Mouse (Mus musculus): Measurements from ENCODE around the gene Sirt2. TPM values are rescaled to one million over a fixed set of nuclear protein-coding genes. Genes with fewer than 3 reads are reported as not detected.

The Sirt2 gene
- polyA plus RNA-seq, 1 experiment from 2014 or later, result 49.0 TPM

- H3K36me3 ChIP-seq, result peaks cover 40% of the 10 kb centered on the region
- no peaks in the 10 kb centered on the region for H3K27me3 ChIP-seq (replicated peaks)
- peak overlapping the region; percentile 81 for H3K4me2 ChIP-seq
- no peak for ATAC-seq (ENCODE audit: insufficient number of reproducible peaks, low FRiP score)
- no peak overlapping the region for H3K9ac ChIP-seq
- H3K9me3 ChIP-seq (replicated peaks), result peaks cover 9% of the 10 kb centered on the region
- H3K27ac ChIP-seq (ENCODE audit: poor library complexity, severe bottlenecking), result no peak overlapping the region
- peaks cover 9% of the 10 kb centered on the region for H3K4me1 ChIP-seq (replicated peaks)
- 17% methylated on average over 11 of the region's 11 CpGs for WGBS
- peak overlapping the region; percentile 51 for H3K4me3 ChIP-seq
Observed at GRCm38 (mm10) chr7:28733211-28733610, 33.3 kb upstream of the Sirt2 start.

DNA sequence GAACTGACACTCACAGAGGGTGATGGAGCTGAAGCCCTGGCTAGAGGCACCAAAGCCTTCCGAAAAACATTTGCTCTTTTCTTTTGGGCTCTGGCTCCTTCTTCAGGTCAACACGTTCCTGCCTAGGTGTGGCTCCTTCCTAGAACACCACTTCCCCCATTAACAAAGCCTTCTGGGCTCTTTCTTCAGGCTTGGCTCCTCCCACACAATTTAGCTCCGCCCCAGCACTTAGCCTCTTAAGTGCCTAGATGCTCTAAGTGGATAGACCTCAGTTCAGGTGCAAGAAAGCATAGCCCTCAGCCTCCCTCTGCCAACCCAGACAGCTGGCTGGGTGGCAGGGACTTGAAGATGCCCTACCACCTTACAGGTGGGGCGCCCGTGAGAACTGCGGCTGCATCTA is 30.8 kb upstream of the Sirt2 start:
- H3K4me3 ChIP-seq, result no peak overlapping the region
- WGBS, result 76% methylated on average over 6 of the region's 6 CpGs
- no peaks in the 10 kb centered on the region for H3K27me3 ChIP-seq (replicated peaks)
- peaks cover 58% of the 10 kb centered on the region for H3K36me3 ChIP-seq
- H3K9me3 ChIP-seq (replicated peaks), result peaks cover 8% of the 10 kb centered on the region
- no peak overlapping the region for H3K9ac ChIP-seq
- no peak overlapping the region for H3K27ac ChIP-seq (ENCODE audit: poor library complexity, severe bottlenecking)
- no peak overlapping the region for H3K4me2 ChIP-seq
- ATAC-seq (ENCODE audit: insufficient number of reproducible peaks, low FRiP score), result no peak
- H3K4me1 ChIP-seq (replicated peaks), result peaks cover 9% of the 10 kb centered on the region

GRCm38 (mm10) chr7:28739829-28740228 is 26.7 kb upstream of the Sirt2 start:
- no peak overlapping the region for H3K9ac ChIP-seq
- peaks cover 14% of the 10 kb centered on the region for H3K4me1 ChIP-seq (replicated peaks)
- no peak overlapping the region for H3K4me3 ChIP-seq
- H3K27ac ChIP-seq (ENCODE audit: poor library complexity, severe bottlenecking), result no peak overlapping the region
- ATAC-seq (ENCODE audit: insufficient number of reproducible peaks, low FRiP score), result no peak
- H3K4me2 ChIP-seq, result no peak overlapping the region
- H3K36me3 ChIP-seq, result peaks cover 52% of the 10 kb centered on the region
- H3K9me3 ChIP-seq (replicated peaks), result no peaks in the 10 kb centered on the region
- H3K27me3 ChIP-seq (replicated peaks), result no peaks in the 10 kb centered on the region
- WGBS, result 94% methylated on average over 21 of the region's 21 CpGs

GRCm38 (mm10) chr7:28740949-28741348 is 25.6 kb upstream of the Sirt2 start:
- Histone ChIP-seq H3K36me3 (peaks cover 57% of the 10 kb centered on the region), H3K27me3 (replicated peaks) (no peaks in the 10 kb centered on the region), H3K4me3 (peak overlapping the region; percentile 64), H3K4me2 (peak overlapping the region; percentile 85), H3K4me1 (replicated peaks) (peaks cover 14% of the 10 kb centered on the region), H3K9me3 (replicated peaks) (no peaks in the 10 kb centered on the region), H3K27ac (ENCODE audit: poor library complexity, severe bottlenecking) (peak overlapping the region; percentile 55; the same call in 1 of the 2 replicates), H3K9ac (peak overlapping the region; percentile 80)
- ATAC-seq (ENCODE audit: insufficient number of reproducible peaks, low FRiP score), result no peak
- WGBS, result 33% methylated on average over 9 of the region's 9 CpGs

GRCm38 (mm10) chr7:28741368-28741708 is 25.2 kb upstream of the Sirt2 start:
- H3K36me3 ChIP-seq, result peaks cover 57% of the 10 kb centered on the region
- peak overlapping the region; percentile 80 for H3K9ac ChIP-seq
- peak overlapping the region; percentile 85 for H3K4me2 ChIP-seq
- peaks cover 14% of the 10 kb centered on the region for H3K4me1 ChIP-seq (replicated peaks)
- no peaks in the 10 kb centered on the region for H3K9me3 ChIP-seq (replicated peaks)
- ATAC-seq (ENCODE audit: insufficient number of reproducible peaks, low FRiP score), result no peak
- peak overlapping the region; percentile 64 for H3K4me3 ChIP-seq
- no peaks in the 10 kb centered on the region for H3K27me3 ChIP-seq (replicated peaks)
- peak overlapping the region; percentile 55; the same call in 1 of the 2 replicates for H3K27ac ChIP-seq (ENCODE audit: poor library complexity, severe bottlenecking)
- WGBS, result under 1% methylated on average over 13 of the region's 13 CpGs

- Histone ChIP-seq H3K27me3 (replicated peaks) (no peaks in the 10 kb centered on the region), H3K4me1 (replicated peaks) (peaks cover 14% of the 10 kb centered on the region), H3K36me3 (peaks cover 57% of the 10 kb centered on the region), H3K4me3 (peak within 1 kb of the TSS; percentile 64), H3K9ac (peak within 1 kb of the TSS; percentile 80), H3K27ac (ENCODE audit: poor library complexity, severe bottlenecking) (peak within 1 kb of the TSS; percentile 67; the same call in 1 of the 2 replicates), H3K9me3 (replicated peaks) (no peaks in the 10 kb centered on the region), H3K4me2 (peak within 1 kb of the TSS; percentile 85)
- ATAC-seq (ENCODE audit: insufficient number of reproducible peaks, low FRiP score), result peak; percentile 97
- under 1% methylated on average over 39 of the region's 39 CpGs for WGBS
Observed at GRCm38 (mm10) chr7:28741709-28742438, 24.7 kb upstream of the Sirt2 start, which contains the start of the genes Mrps12 and Sars2. Gene Mrps12, minus strand, starts transcription at chr7:28741820. Gene Sars2, plus strand, starts transcription at chr7:28741992.

DNA sequence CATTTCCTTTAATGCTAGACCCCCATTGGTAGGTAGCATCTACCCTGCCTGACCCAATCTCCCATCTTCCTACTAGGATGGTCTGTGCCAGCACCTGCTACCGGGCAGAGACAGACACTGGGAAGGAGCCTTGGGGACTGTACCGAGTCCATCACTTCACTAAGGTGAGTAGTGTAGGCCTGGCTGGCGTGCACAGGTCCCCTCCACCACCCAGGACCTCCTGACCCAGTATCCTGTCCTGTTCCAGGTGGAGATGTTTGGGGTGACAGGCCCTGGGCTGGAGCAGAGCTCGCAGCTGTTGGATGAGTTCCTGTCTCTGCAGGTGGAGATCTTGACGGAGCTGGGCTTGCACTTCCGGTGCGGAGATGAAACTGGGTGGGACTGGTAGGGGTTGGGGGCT is 16.6 kb upstream of the Sirt2 start:
- H3K27me3 ChIP-seq (replicated peaks), result no peaks in the 10 kb centered on the region
- peaks cover 66% of the 10 kb centered on the region for H3K36me3 ChIP-seq
- H3K4me1 ChIP-seq (replicated peaks), result no peaks in the 10 kb centered on the region
- no peak overlapping the region for H3K4me3 ChIP-seq
- H3K4me2 ChIP-seq, result no peak overlapping the region
- no peak overlapping the region for H3K9ac ChIP-seq
- H3K9me3 ChIP-seq (replicated peaks), result no peaks in the 10 kb centered on the region
- 91% methylated on average over 7 of the region's 7 CpGs for WGBS
- ATAC-seq (ENCODE audit: insufficient number of reproducible peaks, low FRiP score), result peak; percentile 34; the same call in 1 of the 2 replicates
- no peak overlapping the region for H3K27ac ChIP-seq (ENCODE audit: poor library complexity, severe bottlenecking)

DNA sequence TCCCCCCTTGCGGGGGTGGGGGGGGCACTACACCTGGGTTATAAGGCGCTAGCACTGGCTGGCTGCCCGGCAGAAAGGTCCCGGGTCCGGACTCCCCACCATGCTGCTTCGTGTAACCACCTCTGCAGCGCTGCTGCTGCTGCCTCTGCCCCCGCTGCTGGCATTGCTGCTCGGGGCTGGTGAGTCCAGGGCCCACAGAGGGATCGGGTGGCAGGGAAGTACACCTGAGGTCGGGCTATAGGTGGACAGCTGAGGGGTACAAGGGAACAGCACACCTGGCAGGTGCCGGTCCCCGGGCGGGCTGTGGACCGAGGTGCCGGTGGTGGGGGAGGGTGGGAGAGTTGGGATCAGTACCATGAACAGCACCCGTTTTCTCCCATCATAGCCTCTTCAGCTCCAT is 10.5 kb upstream of the Sirt2 start, which contains the start of gene Ccer2:
Gene Ccer2 (plus strand): TSS at position 96 of the 400 bp plus-strand sequence.
- peak within 1 kb of the TSS; percentile 11; the same call in 1 of the 2 replicates for H3K4me2 ChIP-seq
- H3K36me3 ChIP-seq, result peaks cover 51% of the 10 kb centered on the region
- H3K4me3 ChIP-seq, result no peak within 1 kb of the TSS
- no peaks in the 10 kb centered on the region for H3K9me3 ChIP-seq (replicated peaks)
- WGBS, result 2% methylated on average over 17 of the region's 17 CpGs
- no peak within 1 kb of the TSS for H3K27ac ChIP-seq (ENCODE audit: poor library complexity, severe bottlenecking)
- no peak within 1 kb of the TSS for H3K9ac ChIP-seq
- H3K4me1 ChIP-seq (replicated peaks), result no peaks in the 10 kb centered on the region
- H3K27me3 ChIP-seq (replicated peaks), result peaks cover 29% of the 10 kb centered on the region
- ATAC-seq (ENCODE audit: insufficient number of reproducible peaks, low FRiP score), result 0 out of 2 replicates have a peak, but pooled peaks have one; percentile 13

GRCm38 (mm10) chr7:28758623-28759022 is 7.9 kb upstream of the Sirt2 start:
- WGBS, result 85% methylated on average over 13 of the region's 13 CpGs
- H3K4me1 ChIP-seq (replicated peaks), result no peaks in the 10 kb centered on the region
- no peak overlapping the region for H3K27ac ChIP-seq (ENCODE audit: poor library complexity, severe bottlenecking)
- H3K36me3 ChIP-seq, result peaks cover 51% of the 10 kb centered on the region
- no peaks in the 10 kb centered on the region for H3K9me3 ChIP-seq (replicated peaks)
- peaks cover 29% of the 10 kb centered on the region for H3K27me3 ChIP-seq (replicated peaks)
- no peak overlapping the region for H3K4me3 ChIP-seq
- no peak for ATAC-seq (ENCODE audit: insufficient number of reproducible peaks, low FRiP score)
- H3K4me2 ChIP-seq, result no peak overlapping the region
- no peak overlapping the region for H3K9ac ChIP-seq

DNA sequence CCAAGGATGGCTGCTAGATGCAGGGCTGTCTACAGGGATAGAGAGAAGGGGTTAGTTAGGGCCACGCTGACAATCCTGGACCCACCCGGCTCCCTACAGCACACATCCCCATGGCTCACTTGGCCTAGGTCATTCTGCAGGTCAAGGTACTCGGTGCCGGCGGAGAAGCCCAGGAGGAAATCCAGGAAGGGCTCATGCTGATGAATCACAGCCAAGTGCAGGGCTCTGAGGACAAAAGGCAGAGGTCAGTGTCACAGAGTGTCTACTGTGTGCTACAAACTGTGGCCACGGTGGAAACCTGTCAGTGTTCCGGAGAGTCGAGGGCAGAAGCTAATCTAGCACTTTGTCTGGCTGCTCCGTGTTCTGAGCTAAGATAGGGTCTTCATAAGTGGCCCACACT is 4.6 kb upstream of the Sirt2 start:
- H3K4me3 ChIP-seq, result no peak overlapping the region
- no peaks in the 10 kb centered on the region for H3K9me3 ChIP-seq (replicated peaks)
- H3K36me3 ChIP-seq, result peaks cover 47% of the 10 kb centered on the region
- H3K4me2 ChIP-seq, result no peak overlapping the region
- H3K9ac ChIP-seq, result no peak overlapping the region
- peaks cover 12% of the 10 kb centered on the region; the same call in 1 of the 2 replicates for H3K4me1 ChIP-seq (replicated peaks)
- 74% methylated on average over 9 of the region's 9 CpGs for WGBS
- peaks cover 10% of the 10 kb centered on the region for H3K27me3 ChIP-seq (replicated peaks)
- H3K27ac ChIP-seq (ENCODE audit: poor library complexity, severe bottlenecking), result no peak overlapping the region
- ATAC-seq (ENCODE audit: insufficient number of reproducible peaks, low FRiP score), result no peak

- H3K9ac ChIP-seq, result peak overlapping the region; percentile 72
- WGBS, result 77% methylated on average over 6 of the region's 6 CpGs
- no peaks in the 10 kb centered on the region for H3K9me3 ChIP-seq (replicated peaks)
- H3K4me2 ChIP-seq, result peak overlapping the region; percentile 71
- H3K36me3 ChIP-seq, result peaks cover 23% of the 10 kb centered on the region
- peak overlapping the region; percentile 79; the same call in 1 of the 2 replicates for H3K4me3 ChIP-seq
- H3K27me3 ChIP-seq (replicated peaks), result no peaks in the 10 kb centered on the region
- ATAC-seq (ENCODE audit: insufficient number of reproducible peaks, low FRiP score), result no peak
- H3K4me1 ChIP-seq (replicated peaks), result peaks cover 21% of the 10 kb centered on the region
- H3K27ac ChIP-seq (ENCODE audit: poor library complexity, severe bottlenecking), result no peak overlapping the region
Observed at GRCm38 (mm10) chr7:28765211-28765610, 1.3 kb upstream of the Sirt2 start.

Measured in heart, embryonic 12.5 days (tissue).